In the genomic region with DNA sequence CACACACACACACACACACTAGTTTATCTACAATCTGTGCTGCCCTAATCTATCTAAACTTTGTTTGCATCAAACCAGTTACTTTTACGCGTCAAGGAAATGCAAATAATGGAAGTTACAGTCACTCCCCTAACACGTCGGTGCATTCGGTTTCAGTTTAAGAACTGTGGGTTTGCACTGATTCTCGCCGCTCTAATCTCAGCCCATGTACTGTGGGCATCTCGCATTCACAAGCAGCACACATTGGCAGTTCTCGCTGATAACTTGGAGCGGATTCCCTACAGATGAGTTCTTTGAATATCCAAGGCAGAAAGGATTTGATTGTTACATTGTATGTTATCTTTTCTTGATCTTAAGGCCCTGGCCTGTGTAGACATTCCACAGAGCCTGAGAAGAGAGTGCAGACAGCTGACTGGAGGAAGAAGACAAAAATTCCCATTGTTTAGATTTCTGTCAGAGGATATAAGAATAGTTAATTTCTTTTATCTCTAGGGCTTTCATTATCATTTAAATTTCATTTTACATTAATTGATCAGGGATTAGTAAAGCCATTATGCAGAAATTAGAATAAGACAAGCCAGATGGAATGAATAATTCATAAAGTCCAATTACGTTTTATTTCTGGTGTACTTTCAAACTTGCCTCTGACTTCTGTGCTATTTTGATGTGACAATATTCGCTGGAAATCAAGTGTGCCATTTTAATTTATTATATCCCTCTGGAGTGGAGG, we compare ENCODE assay signal across 8 mouse cellular contexts.
DNase-seq lines count a peak whose midpoint lies in the region; ATAC-seq and TF ChIP-seq lines count a peak whose summit lies in the region.
"Had no signal": no experiment of that assay in that cellular context is flagged by ENCODE, and none has a peak within 500 bp of the region (broad histone marks: within the 10 kb centered on the region; RNA-seq: fewer than 3 reads in every experiment).

No protein-coding gene starts in this region.

- H3K27ac ChIP-seq in forebrain, embryonic 13.5 days = peak overlapping the region; percentile 10; the same call in 1 of the 2 replicates
- H3K27ac ChIP-seq in heart, postnatal 0 days (ENCODE audit: low read depth) = no peak overlapping the region
- peak overlapping the region; percentile 52; the same call in 1 of the 2 replicates for H3K27ac ChIP-seq in small intestine, adult 2 months (ENCODE audit: insufficient read depth, low read depth, low read length)
- no peak overlapping the region for H3K27ac ChIP-seq in layer of hippocampus, adult 2 months

- H3K4me2 ChIP-seq in forebrain, embryonic 13.5 days = peak overlapping the region; percentile 89
- H3K4me2 ChIP-seq in heart, postnatal 0 days (ENCODE audit: low read depth, low read length) = peak overlapping the region; percentile 94

- peaks cover 2% of the 10 kb centered on the region; the same call in 1 of the 2 replicates for H3K4me1 ChIP-seq in lung, adult 2 months (ENCODE audit: control insufficient read depth, insufficient read depth, low read length)
- peaks cover 21% of the 10 kb centered on the region for H3K4me1 ChIP-seq in forebrain, embryonic 13.5 days
- H3K4me1 ChIP-seq in heart, postnatal 0 days (ENCODE audit: control insufficient read depth, insufficient read depth) = peaks cover 3% of the 10 kb centered on the region; the same call in 1 of the 2 replicates
- peaks cover 5% of the 10 kb centered on the region; the same call in 1 of the 2 replicates for H3K4me1 ChIP-seq in small intestine, adult 2 months (ENCODE audit: control insufficient read depth, insufficient read depth, insufficient read length, low read length)

- peak overlapping the region; percentile 6 for H3K4me3 ChIP-seq in lung, adult 2 months (replicated peaks; ENCODE audit: extremely low read depth, low read depth, low read length)
- no peak overlapping the region for H3K4me3 ChIP-seq in forebrain, embryonic 13.5 days
- H3K4me3 ChIP-seq in heart, postnatal 0 days (ENCODE audit: low read depth, low read length) = peak overlapping the region; percentile 17; the same call in 1 of the 2 replicates
- H3K4me3 ChIP-seq in small intestine, adult 2 months (ENCODE audit: low read depth, low read length) = peak overlapping the region; percentile 3; the same call in 1 of the 2 replicates
- H3K4me3 ChIP-seq in layer of hippocampus, adult 2 months = no peak overlapping the region

- no peaks in the 10 kb centered on the region for H3K9me3 ChIP-seq in forebrain, embryonic 13.5 days (replicated peaks)
- H3K9me3 ChIP-seq in heart, postnatal 0 days (replicated peaks; ENCODE audit: control insufficient read depth, low read length) = no peaks in the 10 kb centered on the region
- H3K9me3 ChIP-seq: hindbrain, embryonic 10.5 days had no signal

- H3K9ac ChIP-seq in forebrain, embryonic 13.5 days = 0 out of 2 replicates have a peak overlapping the region, but pooled peaks have one; percentile 8
- no peak overlapping the region; the same call in 1 of the 2 replicates for H3K9ac ChIP-seq in heart, postnatal 0 days (replicated peaks; ENCODE audit: low read depth, low read length)

- no peak for TF ChIP-seq EP300 in heart, postnatal 0 days (IDR thresholded peaks at IDR 0.05; ENCODE audit: low read depth)

- WGBS in lung, adult 2 months = 41% methylated on average over 12 of the region's 12 CpGs
- WGBS in forebrain, embryonic 13.5 days = 42% methylated on average over 12 of the region's 12 CpGs
- 32% methylated on average over 12 of the region's 12 CpGs for WGBS in heart, postnatal 0 days
- 30% methylated on average over 12 of the region's 12 CpGs for WGBS in small intestine, adult 2 months

- TF ChIP-seq CTCF in lung, adult 2 months (IDR thresholded peaks at IDR 0.05; ENCODE audit: insufficient read depth, low read length) = no peak
- no peak for TF ChIP-seq CTCF in heart, postnatal 0 days (IDR thresholded peaks at IDR 0.05; ENCODE audit: low read depth)
- TF ChIP-seq CTCF in small intestine, adult 2 months (IDR thresholded peaks at IDR 0.05; ENCODE audit: extremely low read depth, insufficient read length, insufficient replicate concordance, low read depth, low read length) = no peak
- no peak for TF ChIP-seq CTCF in layer of hippocampus, adult 2 months (conservative IDR thresholded peaks at IDR 0.05)

- no peaks in the 10 kb centered on the region for H3K27me3 ChIP-seq in forebrain, embryonic 13.5 days
- H3K27me3 ChIP-seq in heart, postnatal 0 days (ENCODE audit: control insufficient read depth, insufficient read depth, low read length) = no peaks in the 10 kb centered on the region
- no peaks in the 10 kb centered on the region; the same call in 1 of the 2 replicates for H3K27me3 ChIP-seq in small intestine, adult 2 months (ENCODE audit: control insufficient read depth, insufficient read depth, low read length)

- ATAC-seq in forebrain, embryonic 13.5 days = peak; percentile 38
- ATAC-seq in heart, postnatal 0 days (ENCODE audit: insufficient read depth, low read depth) = no peak

- H3K36me3 ChIP-seq in forebrain, embryonic 13.5 days (ENCODE audit: poor library complexity, severe bottlenecking) = no peaks in the 10 kb centered on the region
- H3K36me3 ChIP-seq in heart, postnatal 0 days (replicated peaks; ENCODE audit: control insufficient read depth, insufficient read depth, low read length) = no peaks in the 10 kb centered on the region
- H3K36me3 ChIP-seq in small intestine, adult 2 months (ENCODE audit: control insufficient read depth, insufficient read depth, low read length) = no peaks in the 10 kb centered on the region
- H3K36me3 ChIP-seq: hindbrain, embryonic 10.5 days had no signal

- no peak for DNase-seq in lung, adult 2 months
- DNase-seq in lung, postnatal 4 days = no peak
- DNase-seq in heart, postnatal 0 days (ENCODE audit: low spot score) = peak; percentile 28
- no peak for DNase-seq in layer of hippocampus, adult 2 months (ENCODE audit: low spot score in 2 of 2)
- DNase-seq in kidney, postnatal 25 days = no peak

- TF ChIP-seq POLR2A in lung, adult 2 months (IDR thresholded peaks at IDR 0.05; ENCODE audit: borderline replicate concordance, extremely low read depth, low read depth, low read length) = no peak
- no peak for TF ChIP-seq POLR2A in small intestine, adult 2 months (IDR thresholded peaks at IDR 0.05; ENCODE audit: low read depth, low read length)

Comparison
In these comparisons a context has a peak if more than half of its experiments do, and no peak if none do; other contexts are left out.
1. H3K4me3 ChIP-seq: peak in lung, adult 2 months (single experiment), heart, postnatal 0 days (single experiment) and small intestine, adult 2 months (single experiment); none in forebrain, embryonic 13.5 days (single experiment) and layer of hippocampus, adult 2 months (single experiment).
2. H3K27ac ChIP-seq: peak in forebrain, embryonic 13.5 days (single experiment) and small intestine, adult 2 months (single experiment); none in heart, postnatal 0 days (single experiment) and layer of hippocampus, adult 2 months (single experiment).